Mouse (Mus musculus) right cerebral cortex, adult 18-20 months (tissue): ENCODE measurements around the gene Atxn2.
"Not testable (repeated sequence)": the region's sequence is repeated elsewhere in the genome, so short reads cannot be mapped to it uniquely, and the experiment has no call there.

Experiments
- DNase-seq: peaks from one replicate; pipeline ENCODE4 v3.0.0; 2022; ENCODE audit warnings: mixed read lengths

Gene Atxn2

DNA sequence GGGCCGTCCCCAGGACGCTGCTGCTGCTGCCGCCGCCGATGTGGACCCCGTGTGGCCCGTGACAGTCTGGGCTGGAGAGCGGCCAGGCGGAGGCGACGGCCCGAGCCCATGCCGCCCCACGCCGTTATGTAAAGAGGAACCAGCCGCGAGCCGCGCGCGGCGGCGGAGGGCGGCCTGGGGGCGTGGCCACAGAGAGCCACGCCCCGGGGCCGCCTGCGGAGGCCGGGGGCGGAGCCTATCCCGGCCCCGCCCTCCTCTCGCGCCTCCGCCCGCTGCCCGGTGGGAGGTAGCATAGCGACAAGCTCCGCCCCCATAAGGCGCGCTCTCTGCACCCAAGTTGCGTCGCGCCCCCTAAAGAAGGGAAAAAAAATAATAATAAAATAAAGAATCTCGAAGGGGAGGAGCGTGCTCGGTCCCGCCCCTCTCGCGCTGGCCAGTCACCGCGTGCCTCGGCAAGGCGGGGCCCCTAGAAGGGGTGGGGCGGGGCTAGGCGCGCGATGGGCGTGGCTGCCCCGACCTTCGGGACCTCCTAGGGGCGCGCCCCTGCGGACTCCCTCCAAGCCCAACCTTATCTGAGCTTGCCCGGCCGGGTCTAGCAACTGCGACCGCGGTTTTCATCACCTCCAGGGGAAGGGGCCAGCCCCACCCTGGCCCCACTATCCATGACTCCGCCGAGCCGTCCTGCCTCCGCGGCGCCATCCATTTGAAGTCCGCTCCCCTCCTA lies 125.7 kb downstream of the Atxn2 start:
- DNase-seq: peak; percentile 76

DNA sequence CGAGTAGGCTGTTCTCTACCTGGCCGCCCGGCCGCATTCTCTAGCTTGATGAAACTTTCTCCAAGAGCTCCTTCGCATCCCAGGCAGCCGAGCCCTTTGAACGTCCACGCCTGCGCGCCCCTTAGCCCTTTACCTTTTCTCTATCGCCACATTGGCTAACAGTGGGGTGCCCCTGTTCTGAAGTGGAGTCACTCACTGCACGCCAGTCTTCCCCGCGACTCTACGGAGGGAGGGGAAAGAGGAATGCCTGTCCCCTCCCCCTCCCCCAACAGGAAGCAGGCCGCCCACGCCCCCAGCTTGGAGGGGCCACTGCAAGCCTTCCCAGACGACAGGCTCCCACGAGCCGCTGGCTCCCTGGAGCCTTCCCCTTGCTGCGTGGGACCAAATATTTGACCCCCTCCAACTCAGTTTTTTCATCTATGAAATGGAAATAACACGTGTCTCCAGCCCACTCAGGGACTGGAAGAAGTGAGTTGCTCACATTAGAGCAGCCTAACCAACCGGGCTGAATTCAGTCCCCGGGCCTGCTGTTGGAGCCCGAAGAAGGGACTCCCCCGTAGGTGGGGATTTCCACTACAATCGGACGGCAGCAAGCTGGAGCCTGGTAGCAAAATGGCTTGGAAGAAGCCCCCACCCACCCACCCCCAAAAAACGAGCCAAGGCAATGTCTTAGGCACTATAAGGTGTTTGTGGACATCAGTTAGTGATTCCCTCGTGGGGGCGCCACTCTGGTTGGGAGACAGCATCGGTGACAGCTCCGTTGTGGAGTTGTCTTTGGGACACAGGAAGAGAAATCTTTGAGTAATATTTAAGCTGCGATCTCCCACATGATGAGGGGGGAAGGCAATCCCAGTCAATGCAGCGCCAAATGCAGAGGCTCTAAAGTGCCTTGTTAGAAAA lies 126.6 kb downstream of the Atxn2 start, which contains the start of gene Sh2b3:
TSS of gene Sh2b3 (minus strand) at position 206 of the 900 bp plus-strand sequence.
- DNase-seq: peak; percentile 55

DNA sequence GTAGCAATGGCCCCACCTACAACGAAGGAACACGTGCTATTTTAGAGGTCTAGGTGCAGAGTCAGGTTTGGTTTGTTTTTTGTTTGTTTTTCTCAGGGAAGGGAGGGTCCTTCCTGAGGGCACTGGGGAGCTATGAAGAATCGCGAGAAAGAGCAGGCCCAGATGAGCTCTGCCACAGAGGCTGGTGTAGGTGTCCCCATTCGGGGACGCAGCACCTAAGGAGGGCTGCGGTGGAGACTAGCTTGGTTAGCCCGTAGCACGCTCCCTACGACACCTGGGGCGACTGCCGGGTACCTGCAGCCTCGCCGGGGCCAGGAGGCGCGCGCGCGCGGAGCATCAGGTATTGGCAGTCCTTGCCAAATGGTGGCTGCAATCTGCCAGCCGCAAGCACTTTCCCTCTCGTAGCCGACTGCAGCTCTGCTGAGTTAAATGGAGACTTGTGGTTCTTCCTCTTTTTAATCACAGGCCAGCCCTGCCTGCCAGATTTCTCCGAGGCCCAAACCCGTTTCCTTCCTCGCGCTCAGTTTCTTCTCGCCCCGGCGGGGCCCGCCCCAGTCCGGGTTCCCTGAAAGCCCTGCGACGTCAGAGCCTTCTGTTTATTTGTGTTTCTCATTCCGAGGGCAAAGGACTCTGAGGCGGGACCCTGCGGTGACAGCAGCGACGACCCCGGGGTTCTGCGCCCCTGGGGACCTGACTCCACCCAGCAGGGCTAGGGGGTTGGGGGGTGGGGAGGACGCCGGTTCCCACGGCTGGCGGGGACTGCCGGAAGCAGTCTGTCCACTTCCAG lies 127.4 kb downstream of the Atxn2 start:
- DNase-seq: peak; percentile 39

DNA sequence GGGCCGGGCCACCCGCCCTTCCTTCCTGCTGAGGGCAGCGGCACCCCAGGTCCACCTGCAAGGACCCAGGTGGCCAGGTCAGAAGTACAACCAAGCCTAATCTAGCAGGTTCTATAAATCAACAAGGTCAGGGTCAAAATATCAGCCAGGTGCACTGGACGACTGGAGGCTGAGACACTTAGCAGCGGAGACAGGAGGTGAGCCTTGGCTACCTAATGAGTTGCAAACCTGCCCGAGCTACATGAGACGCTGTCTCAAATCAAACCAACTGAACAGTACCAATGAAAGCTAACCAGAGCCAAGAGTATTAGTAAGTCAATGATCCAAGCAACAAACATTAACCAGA lies 128.0 kb downstream of the Atxn2 start:
- no peak for DNase-seq

DNA sequence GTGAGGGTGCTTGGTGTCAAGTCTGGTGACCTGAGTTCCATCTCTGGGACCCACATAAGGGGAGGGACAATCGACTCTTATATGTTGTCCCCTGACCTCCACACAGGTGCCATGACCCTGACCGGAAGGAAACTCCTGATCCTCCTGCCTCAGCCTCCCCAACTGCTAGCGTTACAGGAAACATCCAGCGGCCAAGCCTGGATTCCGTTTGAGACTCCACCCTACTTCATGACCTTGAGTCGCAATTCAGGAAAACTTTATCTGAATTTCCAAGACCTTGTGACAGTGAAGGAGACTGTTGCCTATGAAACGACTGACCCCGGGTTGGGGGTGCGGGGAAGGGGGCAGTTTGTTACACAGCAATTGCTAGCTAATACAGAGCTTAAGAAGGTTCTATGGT lies 130.4 kb downstream of the Atxn2 start:
- no peak for DNase-seq

DNA sequence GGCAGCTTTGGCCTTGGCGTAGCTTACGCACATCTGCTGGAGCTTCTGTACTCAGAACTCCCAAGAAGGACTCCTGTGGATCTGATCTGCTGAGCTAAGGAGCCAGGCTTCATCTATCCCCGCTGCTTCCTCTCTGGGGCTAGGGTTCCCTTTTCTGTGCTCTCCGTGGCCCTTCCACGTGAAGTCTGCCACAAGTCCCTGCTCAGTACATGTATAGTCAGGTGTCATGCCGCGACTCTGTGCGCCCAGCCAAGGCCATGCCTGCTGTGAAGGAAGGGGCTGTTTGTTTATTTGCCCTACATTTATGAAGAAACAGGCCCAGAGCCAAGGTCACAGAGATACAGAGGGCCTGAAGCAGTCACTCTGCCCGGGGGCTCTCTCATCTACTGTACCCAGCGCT lies 130.8 kb downstream of the Atxn2 start:
- no peak for DNase-seq

DNA sequence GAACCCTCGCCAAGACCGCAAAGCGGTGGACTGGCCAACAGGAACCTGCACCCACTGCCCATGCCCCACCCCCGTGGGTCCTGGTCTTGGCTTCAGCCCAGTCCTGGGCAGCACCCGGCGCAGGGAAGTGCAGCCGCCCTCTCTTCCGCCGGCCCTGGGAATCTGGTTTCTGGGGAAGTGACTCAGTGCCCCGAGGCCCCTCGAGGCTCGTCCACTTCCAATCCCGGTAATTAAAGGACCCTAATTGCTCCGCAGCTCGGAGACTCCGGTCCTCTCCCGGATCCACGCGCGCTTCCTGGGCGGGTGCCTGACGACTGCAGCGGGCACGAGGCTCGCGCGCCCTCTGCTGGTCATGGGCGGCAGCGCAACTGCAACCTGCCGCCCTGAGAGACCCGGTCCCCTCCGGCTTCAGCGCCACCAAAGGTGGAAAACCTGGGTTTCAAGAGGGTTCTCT lies 131.6 kb downstream of the Atxn2 start:
- DNase-seq: peak; percentile 74

DNA sequence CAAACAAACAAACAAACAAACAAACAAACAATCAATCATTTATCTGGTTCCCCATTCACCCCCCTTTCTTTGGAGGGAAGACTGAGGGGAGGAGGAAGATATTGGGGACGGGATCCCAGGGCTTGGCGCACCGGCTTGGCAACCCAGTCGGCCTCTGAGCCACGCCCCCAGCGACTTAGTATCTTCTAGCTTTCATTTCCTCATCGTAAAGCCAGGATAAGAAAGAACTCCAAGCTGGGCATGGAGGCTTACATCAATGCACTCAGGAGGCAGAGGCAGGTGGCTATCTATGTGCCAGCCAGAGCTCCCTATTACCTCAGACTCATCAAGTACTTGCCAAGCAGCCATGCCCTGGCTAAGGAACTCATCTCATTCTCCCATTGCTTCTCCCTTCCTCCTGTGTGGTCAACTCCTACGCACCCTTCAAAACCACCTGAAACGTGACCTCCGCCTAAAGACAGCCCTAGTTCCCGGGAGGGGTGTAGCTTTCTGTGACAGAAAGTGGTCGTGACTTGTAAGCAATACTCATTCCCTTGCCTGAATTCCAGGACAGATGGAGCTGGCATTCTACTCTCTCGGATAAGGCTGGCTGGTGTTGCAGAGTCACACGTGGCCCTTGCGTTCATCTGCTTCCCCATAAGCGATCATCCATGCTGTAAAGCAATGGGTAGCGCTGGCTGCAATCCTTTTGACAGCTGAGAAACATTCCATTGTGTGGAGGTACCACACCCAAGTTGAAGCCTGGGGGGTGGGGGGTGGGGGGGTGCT lies 132.2 kb downstream of the Atxn2 start:
- no peak for DNase-seq

DNA sequence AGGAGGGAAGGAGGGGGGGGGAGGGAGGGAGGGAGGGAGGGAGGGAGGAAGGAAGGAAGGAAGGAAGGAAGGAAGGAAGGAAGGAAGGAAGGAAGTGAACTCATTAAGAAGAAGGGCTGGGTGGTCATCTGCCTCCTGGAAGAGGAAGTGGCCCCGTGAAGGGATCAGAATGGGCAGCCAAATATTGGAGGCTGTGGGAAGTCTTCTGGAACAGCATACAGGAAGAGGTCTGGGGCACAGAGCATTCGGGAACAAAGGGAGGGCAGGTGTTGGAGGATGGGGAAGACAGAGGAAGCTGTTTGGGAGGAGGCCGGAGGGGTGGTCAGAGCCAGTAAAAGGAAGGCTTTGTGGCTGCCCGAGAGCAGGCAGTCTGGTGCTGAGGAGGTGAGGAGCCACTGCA lies 134.2 kb downstream of the Atxn2 start:
- DNase-seq: no peak

DNA sequence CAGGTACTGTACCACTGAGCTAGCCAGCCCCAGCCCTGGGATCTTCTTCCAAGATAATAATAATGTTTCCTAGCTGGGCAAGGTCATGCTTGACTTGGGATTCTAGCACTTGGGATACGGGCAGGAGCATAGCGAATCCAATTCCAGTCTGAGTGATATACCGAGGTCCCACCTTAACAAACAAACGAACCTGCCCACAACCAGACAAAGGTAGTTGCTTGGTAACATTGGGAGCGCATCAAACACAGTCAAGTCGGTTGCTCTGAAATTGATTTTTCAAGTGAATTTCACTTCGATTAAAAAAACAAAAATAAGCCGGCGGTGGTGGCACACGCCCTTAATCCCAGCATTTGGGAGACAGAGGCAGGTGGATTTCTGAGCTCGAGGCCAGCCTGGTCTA lies 135.2 kb downstream of the Atxn2 start:
- DNase-seq: no peak

DNA sequence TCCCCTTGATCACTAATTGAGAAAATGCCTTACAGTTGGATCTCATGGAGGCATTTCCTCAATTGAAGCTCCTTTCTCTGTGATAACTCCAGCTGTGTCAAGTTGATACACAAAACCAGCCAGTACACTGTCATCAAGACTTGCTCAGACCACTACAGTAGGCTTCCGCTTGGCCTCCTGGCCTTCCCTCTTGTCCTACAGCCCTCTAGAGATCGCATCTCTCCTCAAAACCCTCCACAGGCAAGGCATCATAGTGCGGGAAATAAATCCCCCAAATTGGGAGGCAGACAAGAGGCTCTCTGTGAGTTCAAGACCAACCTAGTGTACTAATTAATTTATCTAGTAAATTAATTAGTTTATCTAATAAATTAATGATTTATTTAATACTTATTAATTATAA lies 136.1 kb downstream of the Atxn2 start:
- DNase-seq: not testable (repeated sequence)

DNA sequence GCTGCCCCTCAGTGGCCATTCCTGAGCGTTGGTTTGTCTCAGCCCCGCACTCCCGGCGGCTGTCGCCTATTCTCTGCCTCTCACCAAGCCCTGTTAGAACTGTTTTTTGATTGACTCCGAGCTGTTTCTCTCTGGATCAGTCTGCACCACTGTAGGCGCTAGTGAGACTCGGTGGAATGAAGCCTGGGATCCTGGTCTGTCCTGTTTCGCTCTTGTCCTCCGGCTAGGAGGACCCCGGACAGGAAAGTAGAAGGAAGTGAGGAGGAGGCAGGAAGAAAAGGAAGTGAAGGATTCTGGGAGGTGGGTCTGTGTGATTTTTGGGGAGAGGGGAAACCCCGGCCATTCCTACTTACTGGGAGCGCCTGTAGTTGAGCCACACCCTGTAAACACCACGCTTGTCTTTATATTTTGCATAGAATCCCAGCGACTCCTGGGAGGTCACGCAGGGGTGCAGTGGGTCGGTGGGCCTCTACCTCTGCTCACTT lies 136.9 kb downstream of the Atxn2 start:
- peak; percentile 60 for DNase-seq

DNA sequence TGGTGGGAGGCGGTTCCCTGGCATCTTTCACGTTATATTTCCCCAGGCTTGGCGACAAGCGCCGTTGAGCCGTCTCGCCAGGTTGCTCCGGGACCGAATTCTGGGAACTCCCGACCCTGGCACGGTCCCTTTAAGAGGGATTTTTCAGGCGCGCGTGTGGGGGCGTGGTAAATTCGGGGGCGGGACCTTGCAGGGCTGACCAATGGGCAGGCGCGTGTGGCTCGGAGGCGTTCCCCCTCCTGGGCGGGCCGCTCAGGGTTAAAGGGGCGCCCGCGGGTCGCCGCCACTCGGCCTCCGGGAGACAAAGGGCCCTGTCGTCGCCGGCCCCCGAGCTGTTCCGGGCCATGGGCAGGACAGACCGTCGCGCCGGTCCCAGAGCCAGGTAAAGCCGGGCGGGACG lies 137.6 kb downstream of the Atxn2 start, which contains the start of gene Pheta1:
TSS of gene Pheta1 (plus strand) at position 242 of the 400 bp plus-strand sequence.
- DNase-seq: peak; percentile 91

DNA sequence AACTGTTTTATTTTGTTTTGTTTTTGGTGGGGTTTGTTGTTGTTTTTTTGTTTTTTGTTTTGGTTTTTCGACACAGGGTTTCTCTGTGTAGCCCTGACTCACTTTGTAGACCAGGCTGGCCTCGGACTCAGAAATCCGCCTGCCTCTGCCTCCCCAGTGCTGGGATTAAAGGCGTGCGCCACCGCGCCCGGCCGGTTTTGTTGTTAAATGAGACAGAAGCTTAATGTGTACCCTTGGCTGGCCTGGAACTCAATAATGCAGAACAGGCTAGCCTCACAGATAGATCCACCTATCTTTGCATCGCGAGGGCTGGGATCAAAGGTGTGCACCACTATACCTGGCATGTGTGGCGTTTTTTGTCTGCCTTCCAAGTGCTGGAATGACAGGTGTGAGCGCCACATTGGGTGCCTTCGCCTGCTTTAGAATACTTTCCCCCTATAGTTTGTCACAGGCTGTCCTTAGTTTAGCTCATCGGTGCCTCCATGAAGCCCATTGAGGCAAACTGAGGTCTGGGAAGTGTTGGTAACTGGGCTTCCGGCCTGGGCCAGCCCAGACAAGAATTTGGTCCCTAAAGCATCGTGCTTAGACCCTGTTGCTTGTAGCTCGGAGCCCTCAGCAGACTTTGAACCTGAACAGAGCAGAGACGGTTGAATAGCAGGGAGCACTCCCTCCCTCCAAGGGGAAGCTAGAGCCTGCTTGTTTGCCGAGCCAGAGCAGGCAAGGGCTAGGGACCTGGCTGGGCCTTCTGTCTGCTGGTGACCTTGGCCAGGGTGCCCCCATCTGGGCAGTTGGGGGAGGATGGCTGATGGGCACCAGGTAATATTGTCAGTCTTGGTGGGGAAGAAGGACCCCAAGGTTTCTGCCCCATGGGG lies 138.6 kb downstream of the Atxn2 start:
- DNase-seq: no peak

DNA sequence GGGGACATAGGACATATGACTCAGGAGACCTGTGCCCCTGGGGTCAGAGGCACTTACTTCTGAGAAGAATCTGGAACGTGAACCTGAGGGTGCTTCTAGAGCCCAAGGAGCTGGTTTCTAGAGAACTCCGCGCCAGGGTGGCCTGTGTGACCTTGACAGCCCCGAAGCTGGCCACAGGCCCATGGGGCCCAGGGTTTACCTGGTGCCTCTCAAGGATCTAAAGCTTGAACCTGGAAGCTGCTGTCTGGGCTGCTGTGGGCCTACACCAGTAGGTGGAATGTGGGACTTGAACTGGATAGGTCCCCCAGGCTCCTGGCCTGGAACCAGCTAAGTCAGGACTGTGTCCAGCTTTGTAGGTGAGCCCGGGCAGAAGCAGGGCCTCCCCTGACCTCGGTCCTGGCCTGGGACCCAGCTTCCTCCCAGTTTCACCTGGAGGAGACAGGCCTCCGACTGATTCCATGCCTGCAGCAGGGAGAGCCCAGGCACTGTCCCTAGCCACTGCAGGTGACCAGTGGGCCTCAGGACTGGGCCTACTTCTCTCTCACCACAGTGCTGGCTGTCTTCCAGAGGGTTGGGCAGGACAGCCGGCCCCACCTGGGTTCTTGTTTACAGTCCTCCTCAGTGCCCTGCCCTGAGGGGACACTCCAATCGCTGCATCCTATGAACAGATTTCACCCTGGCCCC lies 142.4 kb downstream of the Atxn2 start:
- DNase-seq: no peak

DNA sequence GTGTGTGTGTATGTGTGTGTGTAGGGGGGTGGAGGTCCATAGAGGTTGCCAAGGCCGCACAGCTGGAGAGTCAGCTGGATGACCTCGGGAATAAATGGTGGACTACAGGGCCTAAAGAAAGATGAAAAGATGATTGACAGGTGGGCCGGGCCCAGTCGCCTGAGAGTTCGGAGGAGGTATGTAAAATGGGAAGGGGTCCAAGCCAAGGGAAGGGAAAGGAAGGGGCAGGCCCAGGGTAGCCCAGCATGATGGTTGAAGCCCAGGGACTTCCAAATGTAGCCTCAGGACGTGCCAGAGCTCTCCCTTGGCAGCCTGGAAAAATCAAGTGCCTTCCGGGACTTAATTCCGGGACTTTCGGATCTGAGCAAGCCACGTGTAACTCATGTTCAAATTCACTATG lies 143.6 kb downstream of the Atxn2 start:
- DNase-seq: no peak

DNA sequence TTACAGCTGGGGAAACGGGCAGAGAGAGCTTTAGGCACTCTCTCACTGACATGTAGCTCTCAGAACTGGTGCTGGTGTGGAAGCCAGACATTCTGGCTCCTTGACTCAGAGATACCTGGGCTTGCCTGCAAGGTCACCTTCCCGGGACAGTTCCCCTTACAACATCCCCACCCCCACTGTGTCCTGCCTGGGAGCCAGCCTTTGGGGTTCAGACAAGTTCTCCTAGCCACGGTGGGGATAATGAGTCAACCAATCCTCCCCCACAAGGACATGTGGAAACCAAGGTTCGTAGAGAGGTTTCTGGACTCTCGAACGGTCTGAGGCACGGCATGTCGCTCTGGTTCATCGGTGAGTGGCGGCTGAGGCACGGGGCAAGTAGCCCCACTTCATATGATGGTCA lies 145.6 kb downstream of the Atxn2 start:
- no peak for DNase-seq

DNA sequence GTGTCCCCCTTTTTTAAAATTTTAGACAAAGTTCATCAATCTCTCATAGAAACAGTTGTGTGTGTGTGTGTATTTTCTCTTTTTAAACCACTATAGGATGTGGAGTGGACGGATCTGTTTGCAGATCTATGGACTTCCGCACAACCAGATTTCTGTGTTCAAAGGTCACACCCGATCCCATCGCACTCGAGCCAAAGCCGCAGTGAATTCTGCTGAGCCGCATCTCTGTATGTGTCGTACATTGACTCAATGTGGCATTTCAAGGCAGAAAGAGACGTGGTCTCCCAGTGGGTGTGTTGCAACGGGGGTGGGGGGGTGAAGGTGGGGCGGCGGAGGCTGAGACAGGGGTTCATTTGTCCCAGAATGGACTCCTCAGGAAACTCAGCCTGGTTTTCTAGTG lies 147.3 kb downstream of the Atxn2 start:
- DNase-seq: no peak

DNA sequence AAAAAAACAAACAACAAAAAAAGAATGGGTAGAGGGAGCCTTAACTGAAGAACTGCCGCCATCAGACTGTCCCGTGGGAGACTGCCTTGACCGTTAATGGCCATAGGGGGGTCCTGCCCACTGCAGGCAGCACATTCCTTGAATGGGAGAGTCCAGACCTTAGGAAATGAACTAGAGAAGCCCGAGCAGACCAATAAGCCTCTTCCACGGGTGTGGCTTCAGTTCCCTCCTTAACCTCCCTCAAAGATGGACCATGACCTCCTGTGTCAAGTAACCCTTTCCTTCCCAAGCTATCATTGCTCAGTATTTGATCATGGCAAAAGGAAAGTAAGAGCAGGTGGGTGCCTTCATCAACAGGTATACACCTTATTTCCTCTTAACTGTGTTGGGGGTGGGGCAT lies 150.8 kb downstream of the Atxn2 start:
- DNase-seq: no peak

DNA sequence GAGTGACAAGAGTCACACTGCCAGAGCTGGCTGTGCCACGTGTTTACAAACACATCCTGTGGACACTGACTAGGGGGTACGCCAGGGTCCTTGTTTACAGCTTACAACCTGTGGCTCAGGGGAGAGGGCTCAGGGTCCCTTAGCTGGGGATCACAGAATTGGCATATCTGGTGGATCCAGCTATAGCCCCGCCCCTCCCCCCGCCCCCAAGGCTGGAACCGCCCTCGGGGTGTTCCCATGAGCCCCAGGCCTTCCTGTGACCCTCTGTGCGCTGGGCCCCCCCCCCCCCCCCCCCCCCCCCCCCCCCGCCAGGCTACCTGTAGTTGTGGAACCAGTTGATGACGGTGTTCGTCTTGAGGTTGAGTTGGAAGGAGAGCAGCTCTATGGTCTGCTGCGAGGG lies 153.2 kb downstream of the Atxn2 start:
- DNase-seq: no peak
